Mouse (Mus musculus) ES-E14 (cell line): ENCODE measurements around the gene Aco1. TPM values are rescaled to one million over a fixed set of nuclear protein-coding genes. Genes with fewer than 3 reads are reported as not detected.

Experiments used
- DNase-seq: peaks from one replicate; pipeline ENCODE4 v3.0.0-alpha.2; 2013; ENCODE audit warnings: low read depth, low spot score
- H3K27ac ChIP-seq: 2 replicates; pipeline ENCODE4 v1.5.1; 2012; ENCODE audit warnings: low read depth, mild to moderate bottlenecking, low read length, moderate library complexity, mixed read lengths; ENCODE audit not compliant: poor library complexity, insufficient read depth, severe bottlenecking
- H3K36me3 ChIP-seq: 2 replicates; pipeline ENCODE4 v1.6.1; 2012; ENCODE audit warnings: mild to moderate bottlenecking, low read length, moderate library complexity, mixed read lengths; ENCODE audit not compliant: control insufficient read depth, poor library complexity, insufficient read depth, severe bottlenecking
- H3K4me1 ChIP-seq, 2 experiments: fragments of 150-350 bp in 1 of 2; sonication (generic) in 1 of 2; 2 replicates each; pipeline ENCODE4 v1.6.1; 2012; ENCODE audit warnings: low read length in 2 of 2, mild to moderate bottlenecking in 1 of 2, mixed read lengths in 1 of 2; ENCODE audit not compliant: control insufficient read depth in 2 of 2, insufficient read depth in 2 of 2, poor library complexity in 1 of 2
- H3K4me3 ChIP-seq, 2 experiments: fragments of 150-350 bp in 1 of 2; sonication (generic) in 1 of 2; 2 replicates each; pipeline ENCODE4 v1.5.1; 2012; ENCODE audit warnings: low read length in 2 of 2, low read depth in 1 of 2, mild to moderate bottlenecking in 1 of 2, mixed read lengths in 1 of 2; ENCODE audit not compliant: insufficient read depth in 1 of 2, poor library complexity in 1 of 2, severe bottlenecking in 1 of 2
- H3K9ac ChIP-seq: 2 replicates; pipeline ENCODE4 v1.6.1; 2012; ENCODE audit warnings: low read depth, mild to moderate bottlenecking, low read length, mixed read lengths; ENCODE audit not compliant: poor library complexity, insufficient read depth, severe bottlenecking
- H3K9me3 ChIP-seq: fragments of 150-350 bp; sonication (generic); 2 replicates; pipeline ENCODE4 v1.6.1; 2012; ENCODE audit warnings: low read depth, mild to moderate bottlenecking, low read length; ENCODE audit not compliant: control insufficient read depth, insufficient read depth
- CHD2 ChIP-seq: IDR thresholded peaks from 2 replicates; pipeline ENCODE4 v1.6.1; 2014; ENCODE audit warnings: mild to moderate bottlenecking, low read depth, low read length, inconsistent platforms
- HCFC1 ChIP-seq: IDR thresholded peaks from 2 replicates; pipeline ENCODE4 v1.6.1; 2012; ENCODE audit warnings: low read length, inconsistent platforms, borderline replicate concordance; ENCODE audit not compliant: insufficient read depth
- MAFK ChIP-seq: IDR thresholded peaks from 2 replicates; pipeline ENCODE4 v1.6.1; 2014; ENCODE audit warnings: mild to moderate bottlenecking, low read depth, low read length, inconsistent platforms; ENCODE audit not compliant: insufficient read depth
- ZC3H11A ChIP-seq: IDR thresholded peaks from 2 replicates; pipeline ENCODE4 v1.6.1; 2012; ENCODE audit warnings: low read depth, mild to moderate bottlenecking, inconsistent platforms, low read length, borderline replicate concordance
- ZNF384 ChIP-seq: IDR thresholded peaks from 2 replicates; pipeline ENCODE4 v1.6.1; 2012; ENCODE audit warnings: low read depth, low read length, inconsistent platforms
- in situ Hi-C, 2 experiments: fragments of 600-800 bp; cut with MboI; formaldehyde crosslinking; loops; one replicate each; pipeline ENCODE4 v1.15.1; 2025; ENCODE audit warnings: low sequenced_read_pairs in 2 of 2, inconsistent platforms in 1 of 2; ENCODE audit not compliant: unreplicated experiment in 2 of 2
- total RNA-seq: library from RNA; depleted of rRNA; stranded (reverse); fragments of 300-350 nt; gene quantifications from 2 replicates; pipeline ENCODE4 v1.2.3, GENCODE M21; 2012

Aco1 gene
- total RNA-seq, 1 experiment = 29.0 TPM

- Histone ChIP-seq H3K9me3 (no peaks in the 10 kb centered on the region), H3K27ac (no peak overlapping the region), H3K9ac (no peak overlapping the region), H3K4me3 (no peak overlapping the region), H3K36me3 (no peaks in the 10 kb centered on the region), H3K4me1 (peaks cover 0 to 6% of the 10 kb centered on the region in 2 experiments; a peak in 1 of 4 replicates)
- TF ChIP-seq ZNF384 = no peak
- TF ChIP-seq ZC3H11A = no peak
- no peak for TF ChIP-seq MAFK
- no peak for TF ChIP-seq HCFC1
- TF ChIP-seq CHD2 = no peak
- no peak for DNase-seq
- in situ Hi-C loops = loop anchor here (25.0 kb wide), 1 partner anchor 539 kb away; no protein-coding TSS in a partner anchor
Observed at GRCm38 (mm10) chr4:40148281-40148680, 5.4 kb downstream of the Aco1 start.

GRCm38 (mm10) chr4:40150046-40150445 is 7.2 kb downstream of the Aco1 start:
- no peaks in the 10 kb centered on the region for H3K9me3 ChIP-seq
- no peak overlapping the region for H3K4me3 ChIP-seq
- H3K36me3 ChIP-seq = no peaks in the 10 kb centered on the region
- H3K27ac ChIP-seq = no peak overlapping the region
- DNase-seq = no peak
- in situ Hi-C loops = no loop called here
- TF ChIP-seq ZNF384 = no peak
- TF ChIP-seq CHD2 = no peak
- no peak for TF ChIP-seq HCFC1
- no peak for TF ChIP-seq MAFK
- H3K4me1 ChIP-seq = no peaks in the 10 kb centered on the region
- H3K9ac ChIP-seq = no peak overlapping the region

GRCm38 (mm10) chr4:40152771-40153170 is 9.9 kb downstream of the Aco1 start:
- TF ChIP-seq ZNF384 = no peak
- no peak for TF ChIP-seq CHD2
- no peak for TF ChIP-seq MAFK
- TF ChIP-seq ZC3H11A = no peak
- no peak for TF ChIP-seq HCFC1
- Histone ChIP-seq H3K9me3 (no peaks in the 10 kb centered on the region), H3K27ac (no peak overlapping the region), H3K9ac (no peak overlapping the region), H3K36me3 (no peaks in the 10 kb centered on the region), H3K4me1 (peaks cover 0 to 4% of the 10 kb centered on the region in 2 experiments; a peak in 1 of 4 replicates), H3K4me3 (no peak overlapping the region)
- in situ Hi-C loops = no loop called here
- no peak for DNase-seq

- H3K4me1 ChIP-seq = peaks cover 0 to 5% of the 10 kb centered on the region in 2 experiments; a peak in 1 of 4 replicates
- DNase-seq = no peak
- H3K27ac ChIP-seq = no peak overlapping the region
- in situ Hi-C loops = no loop called here
- no peaks in the 10 kb centered on the region for H3K9me3 ChIP-seq
- H3K9ac ChIP-seq = no peak overlapping the region
- H3K4me3 ChIP-seq = no peak overlapping the region
- TF ChIP-seq ZC3H11A (no peak), ZNF384 (no peak), MAFK (no peak), HCFC1 (no peak), CHD2 (no peak)
- H3K36me3 ChIP-seq = no peaks in the 10 kb centered on the region
Observed at GRCm38 (mm10) chr4:40153500-40153899, 10.6 kb downstream of the Aco1 start.

- Histone ChIP-seq H3K4me3 (no peak overlapping the region), H3K4me1 (peaks cover 0 to 5% of the 10 kb centered on the region in 2 experiments; a peak in 1 of 4 replicates), H3K27ac (no peak overlapping the region), H3K9ac (no peak overlapping the region), H3K9me3 (no peaks in the 10 kb centered on the region), H3K36me3 (no peaks in the 10 kb centered on the region)
- in situ Hi-C loops = no loop called here
- TF ChIP-seq ZC3H11A (no peak), HCFC1 (no peak), CHD2 (no peak), ZNF384 (no peak)
- DNase-seq = no peak
Observed at GRCm38 (mm10) chr4:40154751-40155150, 11.9 kb downstream of the Aco1 start.
